Mouse (Mus musculus) macrophage (primary cell): ENCODE results near the gene Slc38a9. TPM values are rescaled to one million over a fixed set of nuclear protein-coding genes. Genes with fewer than 3 reads are reported as not detected.
"Not testable (repeated sequence)": the region's sequence is repeated elsewhere in the genome, so short reads cannot be mapped to it uniquely, and the experiment has no call there.

Experiments
- H3K27ac ChIP-seq: fragments of 350-480 bp; formaldehyde crosslinking; 2 replicates; pipeline ENCODE4 v1.9.0; 2021
- H3K36me3 ChIP-seq: fragments of 350-480 bp; formaldehyde crosslinking; 2 replicates; pipeline ENCODE4 v1.9.0; 2021; ENCODE audit errors: inconsistent target
- H3K4me3 ChIP-seq: fragments of 350-480 bp; formaldehyde crosslinking; 2 replicates; pipeline ENCODE4 v1.9.0; 2021; ENCODE audit errors: inconsistent target
- H3K79me2 ChIP-seq: fragments of 350-480 bp; formaldehyde crosslinking; 2 replicates; pipeline ENCODE4 v1.9.0; 2021; ENCODE audit errors: inconsistent target
- WGBS: methylation state at CpG from one replicate; pipeline ENCODE4 v1.1.7; 2026; ENCODE audit warnings: inconsistent platforms; ENCODE audit not compliant: missing documents; 5-methylcytosine and 5-hydroxymethylcytosine counted together
- polyA plus RNA-seq: library from polyadenylated mRNA; stranded (reverse); fragments of 250-400 nt; gene quantifications from 3 replicates; pipeline ENCODE4 v1.2.4, GENCODE M21; 2018; ENCODE audit warnings: inconsistent platforms

Gene Slc38a9
- polyA plus RNA-seq, 1 experiment from 2014 or later, result 15.2 TPM

GRCm38 (mm10) chr13:112720078-112720736 lies 59.7 kb downstream of the Slc38a9 start:
- WGBS, result 96% methylated on average over 15 of the region's 15 CpGs
- Histone ChIP-seq H3K36me3 (no peaks in the 10 kb centered on the region; the same call in 1 of the 2 replicates), H3K4me3 (no peak overlapping the region), H3K79me2 (no peaks in the 10 kb centered on the region), H3K27ac (no peak overlapping the region)

DNA sequence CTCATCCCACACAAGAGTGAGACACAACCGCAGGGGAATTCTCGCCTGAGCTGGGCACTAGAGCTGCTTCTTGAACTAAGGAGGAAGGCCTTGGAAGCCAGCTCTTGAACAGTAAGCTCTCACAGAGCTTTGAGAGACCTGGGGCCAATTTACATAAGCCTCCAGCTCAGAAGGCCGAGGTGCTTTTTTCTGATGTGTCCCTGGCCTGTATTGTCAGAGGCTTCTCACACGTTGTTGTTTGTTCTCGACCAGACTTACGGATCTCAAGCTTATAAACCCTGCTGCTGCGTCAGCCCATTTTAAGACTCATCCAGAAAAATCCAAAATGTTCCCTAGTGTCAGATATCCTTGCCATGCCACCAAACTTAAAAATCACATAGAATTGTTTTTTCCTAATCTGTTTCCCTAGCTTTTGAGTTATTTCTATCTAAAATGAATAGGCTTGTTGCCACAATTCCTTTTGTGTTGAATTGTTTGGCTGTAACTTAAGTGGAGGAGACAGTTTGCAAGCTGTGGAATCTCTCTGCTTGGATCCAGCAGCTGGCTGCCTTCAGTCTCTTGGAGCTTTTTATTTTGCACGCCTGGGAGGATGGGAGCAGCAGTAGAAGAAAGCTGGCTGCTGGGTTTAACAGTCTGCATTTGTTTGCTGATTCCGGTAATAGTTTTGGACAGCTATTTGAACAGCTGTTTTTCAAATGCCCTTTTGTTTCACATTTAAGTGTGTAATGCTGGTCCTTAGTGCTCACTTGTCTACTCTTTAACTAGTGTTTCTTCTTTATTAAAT lies 61.6 kb downstream of the Slc38a9 start:
- Histone ChIP-seq H3K36me3 (no peaks in the 10 kb centered on the region; the same call in 1 of the 2 replicates), H3K79me2 (no peaks in the 10 kb centered on the region), H3K4me3 (no peak overlapping the region), H3K27ac (no peak overlapping the region)
- 98% methylated on average over 9 of the region's 9 CpGs for WGBS

DNA sequence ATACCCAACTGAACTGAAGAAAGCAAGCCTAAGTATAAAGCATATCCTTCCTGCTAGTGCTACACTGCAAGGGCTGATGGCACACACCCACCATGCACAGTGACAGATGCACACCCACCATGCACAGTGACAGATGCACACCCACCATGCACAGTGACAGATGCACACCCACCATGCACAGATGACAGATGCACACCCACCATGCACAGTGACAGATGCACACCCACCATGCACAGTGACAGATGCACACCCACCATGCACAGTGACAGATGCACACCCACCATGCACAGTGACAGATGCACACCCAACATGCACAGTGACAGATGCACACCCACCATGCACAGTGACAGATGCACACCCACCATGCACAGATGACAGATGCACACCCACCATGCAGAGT lies 63.7 kb downstream of the Slc38a9 start:
- not testable (repeated sequence) for H3K4me3 ChIP-seq, H3K36me3 ChIP-seq

DNA sequence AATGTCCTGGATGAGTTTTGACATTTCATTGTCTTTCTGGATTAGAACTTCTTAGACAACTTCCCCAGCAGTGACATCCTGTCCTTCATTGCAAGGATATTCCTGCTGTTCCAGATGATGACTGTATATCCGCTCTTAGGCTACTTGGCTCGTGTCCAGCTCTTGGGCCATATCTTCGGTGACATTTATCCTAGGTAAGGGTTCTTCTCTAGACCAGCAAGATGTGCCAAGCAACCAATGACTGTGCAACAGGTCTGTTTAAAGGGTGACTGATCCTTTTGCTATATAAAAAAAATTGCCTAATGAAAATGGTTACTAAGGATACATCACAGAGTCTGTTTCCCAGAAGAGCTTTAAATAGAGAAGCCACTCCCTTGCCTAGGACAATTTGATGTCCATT lies 65.5 kb downstream of the Slc38a9 start:
- Histone ChIP-seq H3K27ac (no peak overlapping the region), H3K4me3 (no peak overlapping the region)
- WGBS, result 100% methylated on average over 3 of the region's 3 CpGs

More for the DNA sequence above, 63.7 kb downstream of the Slc38a9 start:
- not testable (repeated sequence) for H3K79me2 ChIP-seq, H3K27ac ChIP-seq

GRCm38 (mm10) chr13:112733311-112733710 lies 72.8 kb downstream of the Slc38a9 start:
- 0 out of 2 replicates have a peak, but pooled peaks cover 4% of the 10 kb centered on the region for H3K36me3 ChIP-seq
- no peak overlapping the region for H3K4me3 ChIP-seq
- H3K79me2 ChIP-seq, result no peaks in the 10 kb centered on the region
- WGBS, result 91% methylated on average over 12 of the region's 12 CpGs
- no peak overlapping the region for H3K27ac ChIP-seq

More for the DNA sequence above, 65.5 kb downstream of the Slc38a9 start:
- Histone ChIP-seq H3K36me3 (peaks cover 4% of the 10 kb centered on the region; the same call in 1 of the 2 replicates), H3K79me2 (no peaks in the 10 kb centered on the region)

GRCm38 (mm10) chr13:112734906-112735713 lies 74.6 kb downstream of the Slc38a9 start:
- WGBS, result 73% methylated on average over 14 of the region's 14 CpGs
- Histone ChIP-seq H3K79me2 (no peaks in the 10 kb centered on the region), H3K27ac (no peak overlapping the region), H3K36me3 (no peaks in the 10 kb centered on the region), H3K4me3 (no peak overlapping the region)

GRCm38 (mm10) chr13:112736407-112736806 lies 75.9 kb downstream of the Slc38a9 start:
- 64% methylated on average over 10 of the region's 10 CpGs for whole genome bisulfite sequencing

DNA sequence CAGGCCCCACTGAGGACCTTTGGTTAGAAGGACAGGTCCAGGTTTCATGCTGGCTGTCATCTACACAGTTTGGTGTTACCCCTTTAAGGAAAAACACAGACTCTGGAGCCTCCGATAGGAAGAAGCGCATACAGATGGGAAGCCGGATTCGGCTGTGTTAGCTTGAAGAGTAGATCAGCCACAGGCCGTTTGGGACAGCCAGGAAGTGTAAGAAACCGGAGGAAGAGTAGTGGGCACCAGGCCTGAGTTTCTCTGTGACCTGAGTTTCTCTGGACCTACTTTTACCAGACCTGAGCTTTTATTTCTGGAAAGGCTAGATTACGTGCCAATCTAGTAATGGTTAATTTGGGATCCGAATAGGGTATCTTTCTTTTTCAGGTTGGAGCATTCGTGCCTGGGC lies 76.6 kb downstream of the Slc38a9 start:
- WGBS, result 91% methylated on average over 9 of the region's 9 CpGs
- no peak overlapping the region for H3K4me3 ChIP-seq
- no peak overlapping the region for H3K27ac ChIP-seq
- no peaks in the 10 kb centered on the region for H3K79me2 ChIP-seq
- H3K36me3 ChIP-seq, result no peaks in the 10 kb centered on the region

More at GRCm38 (mm10) chr13:112736407-112736806, 75.9 kb downstream of the Slc38a9 start:
- H3K4me3 ChIP-seq, result no peak overlapping the region
- no peaks in the 10 kb centered on the region for H3K79me2 ChIP-seq
- H3K27ac ChIP-seq, result no peak overlapping the region
- H3K36me3 ChIP-seq, result no peaks in the 10 kb centered on the region

GRCm38 (mm10) chr13:112738005-112738404 lies 77.5 kb downstream of the Slc38a9 start:
- Histone ChIP-seq H3K36me3 (no peaks in the 10 kb centered on the region), H3K4me3 (no peak overlapping the region), H3K79me2 (no peaks in the 10 kb centered on the region), H3K27ac (no peak overlapping the region)
- 94% methylated on average over 16 of the region's 16 CpGs for WGBS

DNA sequence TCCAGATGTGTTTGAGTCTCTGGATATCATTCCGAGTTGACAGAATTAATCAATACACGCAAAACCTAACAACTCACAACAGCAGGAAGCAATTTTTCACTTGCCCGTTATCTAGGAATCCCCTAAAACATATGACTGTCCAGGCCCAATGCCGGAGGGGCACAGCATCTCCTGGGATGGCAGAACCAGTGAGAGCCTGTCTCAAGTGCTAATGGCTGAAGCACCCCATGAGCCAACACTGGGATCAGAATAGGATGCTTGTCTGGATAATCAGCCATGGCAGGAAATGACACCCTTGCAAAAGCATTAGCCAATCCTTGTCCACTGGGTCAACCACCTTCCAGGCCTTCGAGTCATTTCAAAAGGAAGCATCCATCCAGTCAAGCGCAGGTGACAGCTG lies 79.5 kb downstream of the Slc38a9 start:
- no peak overlapping the region for H3K4me3 ChIP-seq

DNA sequence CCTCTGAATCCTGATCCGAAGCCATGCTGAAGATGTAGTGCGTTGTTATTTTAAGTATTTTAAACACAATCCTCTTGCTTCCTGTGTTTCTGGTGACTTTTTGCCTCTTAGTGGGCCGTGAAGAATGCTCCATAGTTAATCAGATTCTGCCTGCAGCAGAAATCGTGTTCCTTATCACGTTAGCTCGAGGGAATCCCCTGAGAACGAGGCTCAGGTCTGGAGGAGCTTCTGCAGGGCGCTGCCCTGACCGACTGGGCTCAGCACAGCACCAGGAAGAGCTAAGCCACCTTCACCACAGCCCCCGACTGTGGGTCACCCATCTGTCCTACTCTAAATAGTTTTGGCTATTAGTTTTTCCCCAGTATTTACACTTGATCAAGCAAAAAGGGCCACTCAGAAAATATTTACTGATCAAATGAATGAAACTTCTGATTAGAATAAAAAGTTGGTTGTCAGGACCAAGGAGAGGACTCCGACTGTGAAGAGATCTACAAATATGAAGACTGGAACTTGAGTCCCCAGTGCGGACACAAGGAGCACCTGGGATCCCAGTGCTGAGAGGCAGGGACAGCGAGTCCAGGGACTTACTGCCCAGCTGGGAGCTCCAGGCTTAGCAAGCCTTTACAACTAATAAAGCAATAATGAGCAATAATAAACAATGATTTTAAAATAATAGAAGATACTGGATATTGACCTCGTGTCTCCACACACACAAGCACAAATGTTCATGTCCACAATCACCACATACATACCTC lies 81.7 kb downstream of the Slc38a9 start:
- WGBS, result 61% methylated on average over 14 of the region's 14 CpGs
- no peak overlapping the region for H3K27ac ChIP-seq

More for the DNA sequence above, 79.5 kb downstream of the Slc38a9 start:
- H3K79me2 ChIP-seq, result no peaks in the 10 kb centered on the region
- no peak overlapping the region for H3K27ac ChIP-seq
- no peaks in the 10 kb centered on the region for H3K36me3 ChIP-seq
- WGBS, result 99% methylated on average over 6 of the region's 6 CpGs

DNA sequence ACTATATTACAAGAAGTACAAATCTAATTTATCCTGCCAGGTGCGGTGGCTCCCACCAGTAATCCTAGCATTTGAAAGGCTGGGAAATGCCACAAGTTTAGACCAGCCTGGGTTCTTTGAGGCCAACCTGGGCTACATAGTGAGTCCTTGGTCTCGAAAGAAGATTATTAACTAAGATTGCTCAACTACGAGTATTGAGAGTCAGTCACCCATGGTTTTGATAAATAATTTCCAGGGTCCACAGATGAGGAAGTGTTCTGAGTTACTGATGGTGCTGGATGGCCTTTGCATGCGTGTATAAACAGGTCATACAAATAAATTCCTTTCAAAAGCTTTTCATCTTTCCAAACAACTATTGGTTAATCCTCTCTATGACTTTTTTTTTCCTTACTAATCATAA lies 83.1 kb downstream of the Slc38a9 start:
- H3K4me3 ChIP-seq, result no peak overlapping the region
- WGBS, result 84% methylated on average over 4 of the region's 4 CpGs
- no peak overlapping the region for H3K27ac ChIP-seq
- no peaks in the 10 kb centered on the region for H3K79me2 ChIP-seq
- H3K36me3 ChIP-seq, result no peaks in the 10 kb centered on the region

More for the DNA sequence above, 81.7 kb downstream of the Slc38a9 start:
- Histone ChIP-seq H3K4me3 (no peak overlapping the region), H3K79me2 (no peaks in the 10 kb centered on the region), H3K36me3 (no peaks in the 10 kb centered on the region)

- Histone ChIP-seq H3K36me3 (no peaks in the 10 kb centered on the region), H3K79me2 (no peaks in the 10 kb centered on the region), H3K27ac (no peak overlapping the region), H3K4me3 (no peak overlapping the region)
- 91% methylated on average over 15 of the region's 15 CpGs for WGBS
Measured at GRCm38 (mm10) chr13:112744061-112744849, 83.7 kb downstream of the Slc38a9 start.
